Mouse (Mus musculus) heart, embryonic 10.5 days (tissue): ENCODE data around the gene I830077J02Rik. TPM values are rescaled to one million over a fixed set of nuclear protein-coding genes. Genes with fewer than 3 reads are reported as not detected.
"Not testable (repeated sequence)": the region's sequence is repeated elsewhere in the genome, so short reads cannot be mapped to it uniquely, and the experiment has no call there.

Experiments
- DNase-seq: peaks from one replicate; pipeline ENCODE4 v3.0.0-alpha.2; 2017; ENCODE audit warnings: low spot score
- H3K27ac ChIP-seq: fragments of 300-500 bp; sonication (generic); 2 replicates; pipeline ENCODE4 v1.5.1; 2016; ENCODE audit warnings: mild to moderate bottlenecking
- H3K27me3 ChIP-seq: fragments of 300-500 bp; sonication (generic); 2 replicates; pipeline ENCODE4 v1.6.1; 2016; ENCODE audit warnings: mild to moderate bottlenecking; ENCODE audit not compliant: poor library complexity, insufficient read depth, severe bottlenecking
- H3K36me3 ChIP-seq: fragments of 300-500 bp; sonication (generic); 2 replicates; pipeline ENCODE4 v1.6.1; 2016; ENCODE audit warnings: mild to moderate bottlenecking, moderate library complexity
- H3K4me1 ChIP-seq: fragments of 300-500 bp; sonication (generic); 2 replicates; pipeline ENCODE4 v1.6.1; 2016; ENCODE audit warnings: mild to moderate bottlenecking
- H3K4me3 ChIP-seq: fragments of 300-500 bp; sonication (generic); 2 replicates; pipeline ENCODE4 v1.5.1; 2016; ENCODE audit warnings: mild to moderate bottlenecking, moderate library complexity
- H3K9me3 ChIP-seq: fragments of 300-500 bp; sonication (generic); 2 replicates; pipeline ENCODE4 v1.6.1; 2016; ENCODE audit warnings: mild to moderate bottlenecking, moderate library complexity
- WGBS: fragments of 180-500 bp; shearing (Covaris S2); methylation state at CpG from one replicate; pipeline ENCODE4 v1.1.7; 2016; 5-methylcytosine and 5-hydroxymethylcytosine counted together
- polyA plus RNA-seq: library from polyadenylated mRNA; unstranded; fragments of >200 nt; fragmentation: Nextera tagmentation; extraction: Ambion mirVana; gene quantifications from 2 replicates; pipeline ENCODE4 v1.2.1, GENCODE M21; 2016

The I830077J02Rik gene
- polyA plus RNA-seq, 1 experiment from 2014 or later = 2.0 TPM

DNA sequence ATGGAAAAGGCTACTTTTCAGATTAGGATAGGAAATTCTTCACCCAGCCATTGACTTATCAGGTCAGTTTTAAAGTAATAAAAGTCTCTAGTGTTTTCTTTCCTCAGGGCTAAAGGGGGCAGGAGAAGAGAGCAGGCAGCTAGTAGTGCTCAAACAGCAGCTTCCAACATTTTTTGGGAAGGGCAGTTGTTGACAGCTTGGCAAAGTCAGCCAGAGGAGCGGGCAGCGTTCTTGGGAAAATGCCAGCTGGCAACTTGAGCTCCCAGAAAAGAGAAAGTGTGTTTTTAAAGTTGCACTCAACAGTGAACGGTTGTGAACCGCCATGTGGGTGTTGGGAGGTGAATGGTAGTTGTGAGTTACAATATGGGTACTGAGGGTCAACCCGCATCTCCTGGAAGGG, 2.6 kb upstream of the I830077J02Rik start:
- no peak for DNase-seq
- H3K36me3 ChIP-seq = peaks cover 15% of the 10 kb centered on the region
- no peak overlapping the region for H3K27ac ChIP-seq
- 80% methylated on average over 5 of the region's 5 CpGs for WGBS
- H3K4me1 ChIP-seq = no peaks in the 10 kb centered on the region
- no peaks in the 10 kb centered on the region for H3K27me3 ChIP-seq
- no peaks in the 10 kb centered on the region for H3K9me3 ChIP-seq
- no peak overlapping the region for H3K4me3 ChIP-seq

DNA sequence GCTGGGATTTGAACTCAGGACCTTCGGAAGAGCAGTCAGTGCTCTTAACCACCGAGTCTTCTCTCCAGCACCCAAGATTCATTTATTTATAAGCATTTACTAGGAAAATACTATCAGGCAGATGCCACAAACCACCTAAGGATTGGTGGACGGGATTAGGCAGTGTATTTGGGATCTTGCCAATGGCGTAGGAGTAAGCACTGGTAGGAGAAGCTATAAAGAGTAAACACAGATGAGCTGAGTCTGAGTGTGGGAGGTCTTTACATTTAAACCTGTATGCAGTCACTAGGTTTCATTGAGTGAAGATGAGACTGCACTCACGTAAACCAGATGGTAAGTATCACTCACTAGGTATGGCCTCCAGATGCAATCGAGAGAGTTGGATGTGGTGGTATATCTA, 1.5 kb upstream of the I830077J02Rik start:
- H3K27me3 ChIP-seq = no peaks in the 10 kb centered on the region
- no peak for DNase-seq
- no peak overlapping the region for H3K27ac ChIP-seq
- H3K4me1 ChIP-seq = no peaks in the 10 kb centered on the region
- no peak overlapping the region for H3K4me3 ChIP-seq
- no peaks in the 10 kb centered on the region for H3K9me3 ChIP-seq
- peaks cover 10% of the 10 kb centered on the region for H3K36me3 ChIP-seq
- WGBS = 92% methylated on average over 6 of the region's 6 CpGs

DNA sequence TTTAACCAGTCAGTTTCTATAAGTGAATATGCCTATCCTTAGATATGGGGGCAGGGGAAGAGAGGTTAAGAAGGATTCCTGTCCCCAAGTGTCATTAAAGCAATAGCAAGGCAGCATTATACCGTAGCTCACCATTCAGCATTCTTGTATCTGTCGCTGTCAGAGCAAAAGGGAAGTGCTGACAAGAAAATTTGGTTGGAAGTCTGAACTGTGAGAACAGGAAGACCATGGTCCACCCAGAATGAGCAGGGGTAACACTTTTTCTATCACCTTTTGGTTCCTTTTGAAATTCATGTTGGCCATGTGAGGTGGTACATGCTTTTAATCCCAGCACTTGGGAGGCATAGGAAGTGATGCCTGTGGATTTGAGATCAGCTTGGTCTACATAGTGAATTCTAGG, 1.4 kb downstream of the I830077J02Rik start:
- Histone ChIP-seq H3K4me1 (peaks cover 6% of the 10 kb centered on the region), H3K36me3 (no peaks in the 10 kb centered on the region), H3K9me3 (no peaks in the 10 kb centered on the region), H3K27me3 (no peaks in the 10 kb centered on the region), H3K27ac (no peak overlapping the region), H3K4me3 (no peak overlapping the region)
- WGBS = 85% methylated on average over 2 of the region's 2 CpGs
- DNase-seq = no peak

DNA sequence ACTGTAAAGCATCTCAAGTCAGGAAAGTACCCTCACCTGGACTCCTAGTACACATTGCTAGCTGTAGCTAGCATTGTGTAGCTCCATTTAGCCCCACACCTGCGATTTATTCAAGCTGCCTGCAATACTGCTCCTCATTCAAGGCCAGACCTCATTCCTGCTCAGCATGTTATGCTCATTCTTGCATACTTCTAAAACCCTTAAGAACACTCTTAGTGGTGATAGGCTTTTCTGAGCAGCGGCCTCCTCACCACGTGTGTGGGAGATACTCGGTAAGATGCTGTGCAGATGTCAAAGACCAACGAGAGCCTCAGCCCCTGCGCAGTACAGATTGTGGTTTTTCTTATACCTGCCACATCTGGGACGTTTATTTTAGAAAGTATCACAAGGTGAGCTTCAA, 2.6 kb downstream of the I830077J02Rik start:
- no peak overlapping the region for H3K27ac ChIP-seq
- 81% methylated on average over 7 of the region's 7 CpGs for WGBS
- peaks cover 6% of the 10 kb centered on the region for H3K4me1 ChIP-seq
- no peak for DNase-seq
- no peak overlapping the region for H3K4me3 ChIP-seq
- no peaks in the 10 kb centered on the region for H3K27me3 ChIP-seq
- no peaks in the 10 kb centered on the region for H3K9me3 ChIP-seq
- H3K36me3 ChIP-seq = no peaks in the 10 kb centered on the region

DNA sequence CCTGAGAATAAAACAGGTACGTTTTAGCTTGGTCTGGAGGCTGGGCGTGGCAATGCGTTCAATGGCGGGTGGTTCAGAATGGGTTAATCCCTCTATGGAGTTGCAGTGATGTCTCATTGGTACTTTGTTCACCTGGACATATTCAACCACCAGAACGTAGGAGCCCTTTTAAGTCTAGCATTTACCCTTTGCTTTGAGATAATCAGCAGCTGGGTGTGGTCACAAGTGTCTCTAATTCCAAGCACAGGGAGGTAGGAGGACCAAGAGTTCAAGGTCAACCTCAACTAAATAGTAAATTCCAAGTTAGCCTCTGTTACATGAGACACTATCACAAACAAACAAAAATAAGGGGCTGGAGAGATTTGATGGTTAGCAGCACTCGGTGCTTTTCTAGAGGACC, 3.7 kb downstream of the I830077J02Rik start:
- Histone ChIP-seq H3K4me3 (no peak overlapping the region), H3K27me3 (no peaks in the 10 kb centered on the region), H3K36me3 (no peaks in the 10 kb centered on the region), H3K4me1 (peaks cover 6% of the 10 kb centered on the region), H3K9me3 (no peaks in the 10 kb centered on the region), H3K27ac (no peak overlapping the region)
- 81% methylated on average over 6 of the region's 6 CpGs for WGBS
- no peak for DNase-seq

DNA sequence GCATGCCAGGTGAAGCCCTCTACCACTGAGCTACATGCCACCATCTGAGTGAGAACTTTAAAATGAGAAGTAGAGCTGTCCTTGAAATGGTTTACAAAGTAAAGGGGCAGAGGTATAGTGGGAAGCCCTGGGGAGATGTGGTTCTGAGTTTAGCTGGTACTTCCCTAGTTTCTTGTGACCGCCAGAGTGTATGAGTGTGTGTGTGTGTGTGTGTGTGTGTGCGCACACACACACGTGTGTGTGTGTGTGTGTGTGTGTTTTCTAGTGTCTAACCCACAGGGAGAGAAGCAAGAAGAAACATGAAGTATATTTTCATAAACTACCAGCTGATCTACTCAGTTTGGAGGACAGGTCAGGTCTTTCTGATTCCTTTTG, 4.3 kb downstream of the I830077J02Rik start:
- no peak for DNase-seq
- WGBS = 87% methylated on average over 3 of the region's 3 CpGs
- no peak overlapping the region for H3K27ac ChIP-seq
- no peak overlapping the region for H3K4me3 ChIP-seq
- peaks cover 6% of the 10 kb centered on the region for H3K4me1 ChIP-seq
- no peaks in the 10 kb centered on the region for H3K9me3 ChIP-seq
- no peaks in the 10 kb centered on the region for H3K36me3 ChIP-seq
- no peaks in the 10 kb centered on the region for H3K27me3 ChIP-seq

DNA sequence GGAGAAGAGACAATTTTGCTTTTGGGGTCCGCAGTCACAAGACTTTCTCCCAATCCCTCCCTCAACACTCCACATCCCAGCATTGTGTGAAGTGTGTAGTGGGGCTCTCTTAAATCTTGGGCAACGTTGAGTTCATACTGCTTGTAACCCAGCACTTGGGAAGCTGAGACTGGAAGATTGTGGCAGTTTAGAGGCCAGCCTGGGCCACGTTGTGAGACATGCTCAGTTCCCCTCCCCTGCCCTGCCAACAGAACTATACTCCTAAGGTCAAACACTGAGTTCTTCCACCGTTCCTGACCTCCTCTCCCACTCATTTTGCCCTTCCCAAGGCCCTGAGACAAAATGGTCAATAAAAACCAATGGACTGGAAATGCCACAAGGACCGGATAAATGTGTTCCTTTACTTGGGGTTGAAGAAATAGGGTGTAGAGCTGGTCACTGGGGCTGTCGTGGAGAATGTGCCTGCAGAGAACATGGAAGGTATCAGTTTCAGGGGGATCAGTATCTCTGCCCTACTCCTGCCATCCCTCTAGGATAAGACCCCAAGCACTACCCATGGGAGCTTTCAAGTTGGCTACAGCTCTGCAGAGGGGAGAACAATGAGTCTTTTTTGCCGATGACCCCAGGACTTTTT, 4.8 kb downstream of the I830077J02Rik start:
- 82% methylated on average over 7 of the region's 7 CpGs for WGBS
- no peak overlapping the region for H3K4me3 ChIP-seq
- no peaks in the 10 kb centered on the region for H3K9me3 ChIP-seq
- H3K27ac ChIP-seq = no peak overlapping the region
- no peaks in the 10 kb centered on the region for H3K27me3 ChIP-seq
- no peak for DNase-seq
- H3K4me1 ChIP-seq = peaks cover 6% of the 10 kb centered on the region
- H3K36me3 ChIP-seq = no peaks in the 10 kb centered on the region

DNA sequence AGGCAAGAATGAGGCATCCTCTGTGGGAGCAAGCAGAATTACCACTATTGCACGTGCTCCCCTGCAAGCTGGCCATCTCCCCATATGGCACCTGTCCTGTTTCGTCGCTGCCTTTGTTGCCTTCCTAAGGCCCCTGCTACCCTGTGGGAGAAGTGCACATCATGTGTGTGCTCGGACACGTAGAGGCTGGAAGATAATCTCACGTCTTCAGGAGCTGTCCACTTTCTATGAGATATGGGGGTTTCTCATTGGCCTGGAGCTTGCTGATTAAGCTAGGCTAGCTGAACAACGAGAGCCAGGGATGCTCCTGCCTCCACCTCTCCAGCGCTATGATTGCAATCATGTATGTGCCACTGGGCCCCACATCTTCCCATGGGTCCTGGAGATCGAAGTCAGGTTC, 7.8 kb downstream of the I830077J02Rik start:
- H3K27me3 ChIP-seq = no peaks in the 10 kb centered on the region
- no peaks in the 10 kb centered on the region for H3K36me3 ChIP-seq
- no peak overlapping the region for H3K4me3 ChIP-seq
- WGBS = 75% methylated on average over 9 of the region's 9 CpGs
- DNase-seq = no peak
- H3K27ac ChIP-seq = no peak overlapping the region
- no peaks in the 10 kb centered on the region for H3K9me3 ChIP-seq
- peaks cover 6% of the 10 kb centered on the region for H3K4me1 ChIP-seq

- no peak for DNase-seq
- 77% methylated on average over 2 of the region's 2 CpGs for WGBS
Observed at GRCm38 (mm10) chr3:105921959-105922358, 10.5 kb downstream of the I830077J02Rik start.

GRCm38 (mm10) chr3:105920743-105921142, 11.7 kb downstream of the I830077J02Rik start:
- not testable (repeated sequence) for H3K4me1 ChIP-seq, H3K27ac ChIP-seq, DNase-seq, H3K4me3 ChIP-seq, H3K27me3 ChIP-seq, H3K36me3 ChIP-seq, H3K9me3 ChIP-seq

More at GRCm38 (mm10) chr3:105921959-105922358, 10.5 kb downstream of the I830077J02Rik start:
- Histone ChIP-seq H3K4me1 (peaks cover 12% of the 10 kb centered on the region), H3K27ac (no peak overlapping the region), H3K9me3 (no peaks in the 10 kb centered on the region), H3K36me3 (no peaks in the 10 kb centered on the region), H3K27me3 (no peaks in the 10 kb centered on the region), H3K4me3 (no peak overlapping the region)

- Histone ChIP-seq H3K27me3 (no peaks in the 10 kb centered on the region), H3K9me3 (no peaks in the 10 kb centered on the region), H3K36me3 (no peaks in the 10 kb centered on the region), H3K4me1 (peaks cover 28% of the 10 kb centered on the region), H3K27ac (no peak overlapping the region; the same call in 1 of the 2 replicates), H3K4me3 (no peak overlapping the region)
- WGBS = 62% methylated on average over 3 of the region's 3 CpGs
- no peak for DNase-seq
Observed at GRCm38 (mm10) chr3:105918355-105918745, 14.1 kb downstream of the I830077J02Rik start.

DNA sequence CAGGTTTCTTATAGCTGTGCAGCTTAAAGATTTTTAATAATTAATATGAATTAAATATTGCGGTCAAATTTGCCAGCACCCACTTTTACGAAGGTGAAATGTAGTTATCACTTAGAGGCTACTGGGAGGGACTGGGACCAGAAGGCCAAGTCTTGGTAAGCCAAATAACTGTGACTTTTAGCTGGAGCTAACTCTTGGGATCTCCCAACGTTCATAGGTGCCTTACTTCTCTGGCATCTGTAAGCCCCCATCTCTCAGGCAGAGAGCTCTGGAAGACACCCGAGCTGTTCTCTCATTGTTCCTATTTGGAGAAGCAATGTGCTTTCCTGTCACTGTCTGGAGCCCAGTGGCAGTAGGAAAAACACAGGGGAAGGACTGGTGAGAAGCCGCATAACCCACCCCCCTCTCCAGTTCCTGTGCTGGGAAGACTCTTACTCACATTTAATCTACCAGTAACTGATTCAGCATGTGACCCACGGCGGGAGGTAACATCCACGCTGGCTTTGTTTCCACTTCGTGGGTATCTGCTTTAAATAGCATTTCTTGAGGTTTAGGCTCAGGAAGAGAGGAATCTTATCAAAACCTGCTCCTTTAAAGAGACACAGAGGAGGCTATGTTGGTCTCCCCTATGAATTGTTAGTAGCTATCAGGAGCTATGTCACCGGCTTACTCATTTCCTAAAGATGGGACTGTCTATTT, 14.7 kb downstream of the I830077J02Rik start:
- no peak overlapping the region for H3K4me3 ChIP-seq
- H3K27ac ChIP-seq = no peak overlapping the region

GRCm38 (mm10) chr3:105916455-105916854, 16.0 kb downstream of the I830077J02Rik start:
- not testable (repeated sequence) for H3K27me3 ChIP-seq, H3K4me3 ChIP-seq

More for the DNA sequence above, 14.7 kb downstream of the I830077J02Rik start:
- peaks cover 29% of the 10 kb centered on the region for H3K4me1 ChIP-seq
- no peak for DNase-seq
- H3K9me3 ChIP-seq = no peaks in the 10 kb centered on the region
- H3K36me3 ChIP-seq = no peaks in the 10 kb centered on the region
- WGBS = 35% methylated on average over 10 of the region's 10 CpGs
- H3K27me3 ChIP-seq = no peaks in the 10 kb centered on the region

DNA sequence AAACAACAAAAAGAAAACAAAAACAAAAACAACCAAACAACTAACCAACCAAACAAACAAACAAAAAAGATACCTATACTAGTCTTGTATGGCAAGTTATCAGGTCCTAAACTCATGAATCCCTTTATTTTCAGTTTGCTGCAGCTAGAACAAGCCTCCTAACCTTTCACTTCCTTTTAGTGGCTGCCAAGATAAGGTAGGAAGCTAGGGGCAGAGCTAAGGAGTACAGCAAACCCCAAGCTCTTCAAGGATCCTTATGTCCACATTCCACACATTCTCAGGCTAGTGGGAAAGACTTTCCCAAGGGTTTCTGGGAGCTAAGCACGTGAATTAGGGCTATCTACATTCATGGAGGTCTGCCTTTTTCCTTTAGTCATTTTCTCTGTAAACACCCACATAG, 17.2 kb downstream of the I830077J02Rik start:
- Histone ChIP-seq H3K27me3 (no peaks in the 10 kb centered on the region), H3K4me1 (peaks cover 34% of the 10 kb centered on the region), H3K27ac (no peak overlapping the region), H3K36me3 (no peaks in the 10 kb centered on the region), H3K4me3 (no peak overlapping the region), H3K9me3 (no peaks in the 10 kb centered on the region)
- DNase-seq = no peak
- WGBS = 23% methylated on average over 1 of the region's 1 CpGs

More at GRCm38 (mm10) chr3:105916455-105916854, 16.0 kb downstream of the I830077J02Rik start:
- H3K36me3 ChIP-seq, H3K9me3 ChIP-seq, H3K27ac ChIP-seq, DNase-seq: not testable (repeated sequence)
- peaks cover 34% of the 10 kb centered on the region for H3K4me1 ChIP-seq
